22 mouse cellular contexts compared by ENCODE assay signal in genomic region chr19:38673936-38674335, GRCm38 (mm10).
"Had no signal": no experiment of that assay in that cellular context is flagged by ENCODE, and none has a peak within 500 bp of the region (broad histone marks: within the 10 kb centered on the region; RNA-seq: fewer than 3 reads in every experiment).

No protein-coding gene starts in this region.

- H3K27me3 ChIP-seq: heart, embryonic 12.5 days; hindbrain, embryonic 13.5 days; hindbrain, embryonic 15.5 days; limb, embryonic 12.5 days; liver, embryonic 12.5 days had no signal

- H3K9me3 ChIP-seq: heart, embryonic 10.5 days; heart, embryonic 12.5 days; hindbrain, embryonic 13.5 days; hindbrain, embryonic 15.5 days; limb, embryonic 10.5 days; limb, embryonic 12.5 days; liver, embryonic 12.5 days had no signal

- H3K4me2 ChIP-seq: heart, embryonic 12.5 days; hindbrain, embryonic 13.5 days; hindbrain, embryonic 15.5 days; limb, embryonic 12.5 days; liver, embryonic 12.5 days had no signal

- H3K4me3 ChIP-seq: heart, embryonic 10.5 days; heart, embryonic 12.5 days; hindbrain, embryonic 13.5 days; hindbrain, embryonic 15.5 days; layer of hippocampus, adult 2 months; left cerebral cortex, adult 2 months; limb, embryonic 10.5 days; limb, embryonic 12.5 days; liver, embryonic 12.5 days had no signal

- H3K9ac ChIP-seq: heart, embryonic 12.5 days; hindbrain, embryonic 13.5 days; hindbrain, embryonic 15.5 days; limb, embryonic 12.5 days; liver, embryonic 12.5 days; liver, embryonic 14.5 days had no signal

- H3K36me3 ChIP-seq: heart, embryonic 10.5 days; heart, embryonic 12.5 days; hindbrain, embryonic 13.5 days; hindbrain, embryonic 15.5 days; limb, embryonic 10.5 days; limb, embryonic 12.5 days; liver, embryonic 12.5 days had no signal

- H3K27ac ChIP-seq: heart, embryonic 10.5 days; hindbrain, embryonic 13.5 days; hindbrain, embryonic 15.5 days; hindbrain, postnatal 0 days; layer of hippocampus, adult 2 months; left cerebral cortex, adult 2 months; limb, embryonic 10.5 days; limb, embryonic 12.5 days; liver, embryonic 12.5 days; liver, embryonic 14.5 days had no signal

- ATAC-seq: hindbrain, postnatal 0 days; intestine, embryonic 16.5 days; liver, embryonic 12.5 days had no signal

- DNase-seq: gastrocnemius, postnatal 14 days; gastrocnemius, postnatal 36 days; heart, adult 18-20 months; heart, postnatal 10 days; heart, postnatal 36 days; kidney, adult 18-20 months; kidney, adult 8-10 months; kidney, postnatal 10 days; kidney, postnatal 25 days; kidney, postnatal 4 days had no signal

- H3K4me1 ChIP-seq: heart, embryonic 10.5 days; hindbrain, embryonic 13.5 days; hindbrain, embryonic 15.5 days; limb, embryonic 10.5 days; liver, embryonic 12.5 days had no signal
